Mouse (Mus musculus) spleen, embryonic (tissue): ENCODE data around the gene Tomm40l.
"Not testable (repeated sequence)": the region's sequence is repeated elsewhere in the genome, so short reads cannot be mapped to it uniquely, and the experiment has no call there.

Experiments used
- CTCF ChIA-PET: fragments of 350-600 bp; sonication (Branson Sonifier 250); formaldehyde crosslinking; loops from one replicate; lab custom pipeline; 2022; lab: Charles Lee

Gene Tomm40l

GRCm38 (mm10) chr1:171250680-171251593, 28.6 kb upstream of the Tomm40l start, which contains the start of gene Ndufs2:
Ndufs2 (minus strand) TSS chr1:171251388.
- CTCF ChIA-PET, result interaction anchor here (0.6 to 0.7 kb wide), 2 partner anchors 10 to 14 kb away, joined by 3 to 7 read pairs; no protein-coding TSS in a partner anchor

DNA sequence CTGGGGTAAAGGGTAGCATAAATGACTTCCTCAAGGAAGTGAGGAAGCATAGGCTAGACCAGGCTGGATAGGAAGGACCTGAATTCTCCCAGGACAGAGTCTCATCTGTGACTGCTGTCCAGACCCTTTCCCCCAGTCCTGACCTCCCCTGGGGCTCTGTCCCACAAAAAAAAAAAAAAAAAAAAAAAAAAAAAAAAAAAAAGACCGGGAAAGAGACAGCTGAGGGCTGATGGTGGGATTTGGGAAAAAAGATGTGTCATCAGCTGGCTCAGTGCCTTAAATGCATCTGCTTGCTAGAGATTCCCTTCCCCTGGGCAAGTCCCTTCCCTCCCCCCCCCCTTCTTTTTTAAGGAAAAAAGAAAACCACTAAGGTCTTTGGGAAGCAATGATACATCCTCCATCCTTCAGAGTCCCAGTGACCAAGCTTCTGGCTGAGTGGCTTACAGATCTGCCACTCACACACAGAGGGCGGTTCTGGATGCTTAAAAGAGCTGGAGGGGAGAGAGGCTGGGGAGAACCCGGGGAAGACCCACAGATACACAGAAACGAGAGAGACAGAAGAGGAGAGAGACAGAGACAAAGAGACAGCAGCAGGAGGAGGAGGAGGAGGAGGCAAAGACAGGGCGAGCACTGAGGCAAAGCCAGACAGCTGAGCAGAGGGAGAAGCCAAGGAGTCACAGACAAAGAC, 27.7 kb upstream of the Tomm40l start, which contains the start of gene Adamts4:
Gene Adamts4 (plus strand): TSS at position 509 of the 688 bp plus-strand sequence.
- CTCF ChIA-PET, result no interaction called here

DNA sequence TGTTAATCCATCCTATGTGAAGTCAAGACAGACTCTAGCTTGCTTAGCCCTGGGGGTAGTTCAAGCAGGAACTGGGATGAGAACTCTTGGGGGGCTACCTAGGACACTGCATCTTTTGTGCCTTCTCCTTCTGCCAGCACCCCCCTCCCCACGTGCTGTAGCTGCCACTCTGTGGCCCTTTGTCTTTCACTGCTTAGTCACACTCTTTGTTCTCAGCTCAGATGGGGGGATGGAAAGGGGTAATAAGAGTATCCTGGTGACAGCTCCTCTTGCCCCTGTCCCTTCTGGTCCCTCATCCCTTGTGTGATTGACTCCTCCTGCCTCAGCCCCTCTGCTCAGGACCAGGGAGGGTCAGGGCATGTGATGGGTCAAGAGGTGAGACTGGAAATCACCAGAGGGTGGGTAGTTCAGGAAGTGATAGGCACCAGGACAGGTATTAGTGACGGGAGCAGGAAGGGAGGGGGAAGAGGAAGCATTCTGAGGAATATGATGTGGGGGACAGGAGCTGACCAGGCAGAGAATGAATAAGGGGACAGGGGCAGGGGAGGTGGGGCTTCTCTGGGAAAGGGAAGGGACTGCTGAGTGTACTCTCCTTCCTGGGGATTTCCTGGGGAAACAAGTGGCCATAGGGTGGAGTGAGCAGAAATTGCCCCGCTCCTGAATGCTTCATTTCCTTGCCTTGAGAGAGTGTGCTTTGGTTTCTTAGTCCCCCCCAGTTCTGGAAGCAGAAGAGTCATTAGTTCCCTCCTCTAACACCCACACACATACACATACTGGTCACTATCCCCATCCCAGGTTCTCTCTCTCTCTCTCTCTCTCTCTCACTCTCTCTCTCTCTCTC, 26.3 kb upstream of the Tomm40l start:
- CTCF ChIA-PET, result interaction anchor here (0.6 kb wide), 1 partner anchor 224 kb away, joined by 4 read pairs; no protein-coding TSS in a partner anchor

GRCm38 (mm10) chr1:171247916-171248315, 25.6 kb upstream of the Tomm40l start:
- CTCF ChIA-PET, result interaction anchor here (1.0 kb wide), 1 partner anchor 27 kb away, joined by 3 read pairs; no protein-coding TSS in a partner anchor

DNA sequence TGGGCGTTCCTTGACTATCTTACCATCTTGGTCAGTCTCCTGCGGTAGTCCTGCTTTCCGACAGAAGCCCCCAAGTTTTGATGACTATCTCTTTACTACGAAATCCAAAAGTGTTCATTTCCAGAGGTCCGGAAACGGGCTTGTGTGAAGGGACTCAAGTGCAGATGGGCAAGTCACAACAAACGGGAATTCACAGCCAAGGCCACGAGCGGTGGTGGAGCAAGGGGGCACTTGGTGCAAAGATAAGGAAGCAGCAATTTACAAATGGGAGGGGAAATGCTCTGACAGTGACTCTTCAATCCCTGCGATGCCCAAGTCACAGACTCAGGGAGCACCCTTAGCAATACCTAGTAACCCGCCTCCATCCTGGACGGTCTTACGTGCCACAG, 25.1 kb upstream of the Tomm40l start:
- CTCF ChIA-PET, result interaction anchor here (1.0 kb wide), 1 partner anchor 26 kb away, joined by 3 read pairs; no protein-coding TSS in a partner anchor

DNA sequence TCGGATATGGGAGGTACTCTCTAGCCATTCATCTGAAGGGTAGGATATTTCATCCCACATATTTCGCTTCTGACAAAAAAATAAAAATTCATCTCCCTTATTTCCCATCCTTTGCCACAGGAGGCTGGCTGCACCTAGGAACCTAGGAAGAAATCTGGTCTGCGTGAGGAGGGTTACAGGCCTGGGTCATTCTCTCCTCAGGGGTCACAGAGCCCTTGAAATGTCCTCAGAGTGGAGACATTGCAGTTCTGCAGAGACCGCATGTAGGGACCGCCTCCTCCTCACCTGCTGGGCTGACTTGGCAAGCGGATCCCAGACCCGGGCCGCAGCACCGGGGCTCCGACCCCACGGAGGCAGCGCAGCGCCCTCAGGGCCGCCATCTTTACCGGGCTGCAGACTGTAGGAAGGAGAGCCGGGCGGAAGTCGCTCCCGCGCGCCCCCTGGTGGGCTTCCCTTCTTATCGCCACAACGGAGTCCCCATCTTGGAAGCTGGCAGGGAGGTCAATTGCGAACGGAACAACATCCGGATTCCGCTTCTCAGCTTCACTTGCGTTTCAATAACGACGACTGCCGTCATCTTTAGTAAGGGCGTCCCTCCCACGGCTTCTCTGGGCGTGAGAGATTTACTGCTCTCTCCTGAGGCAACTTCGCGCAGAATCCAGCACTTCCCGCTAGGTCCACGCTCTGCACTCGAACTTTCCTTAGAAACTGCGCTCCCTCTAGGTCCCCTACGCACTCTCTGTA, 24.6 kb upstream of the Tomm40l start:
- CTCF ChIA-PET, result interaction anchor here (1.0 kb wide), 1 partner anchor 26 kb away, joined by 3 read pairs; no protein-coding TSS in a partner anchor

DNA sequence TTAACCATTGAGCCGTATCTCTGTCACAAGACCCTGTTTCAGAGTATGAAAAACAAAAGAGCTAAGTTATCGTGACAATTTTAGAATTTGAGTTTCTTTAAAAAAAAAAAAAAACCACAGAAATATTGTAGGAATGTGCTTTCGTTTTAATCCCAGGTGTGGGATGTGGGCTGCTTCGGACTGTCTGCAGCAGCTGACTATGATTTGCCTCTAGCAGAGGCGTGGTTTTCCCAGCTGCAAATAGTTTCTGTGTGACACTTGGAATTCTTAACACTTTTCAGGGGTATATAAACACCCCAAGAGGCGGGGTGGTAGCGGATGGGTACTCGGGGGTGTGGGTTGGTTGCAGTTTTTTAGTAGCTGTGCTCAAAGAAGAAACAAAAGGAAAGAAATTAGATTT, 23.0 kb upstream of the Tomm40l start:
- CTCF ChIA-PET, result interaction anchor here (0.6 kb wide), 2 partner anchors 26 to 327 kb away, joined by 6 to 24 read pairs; no protein-coding TSS in a partner anchor

DNA sequence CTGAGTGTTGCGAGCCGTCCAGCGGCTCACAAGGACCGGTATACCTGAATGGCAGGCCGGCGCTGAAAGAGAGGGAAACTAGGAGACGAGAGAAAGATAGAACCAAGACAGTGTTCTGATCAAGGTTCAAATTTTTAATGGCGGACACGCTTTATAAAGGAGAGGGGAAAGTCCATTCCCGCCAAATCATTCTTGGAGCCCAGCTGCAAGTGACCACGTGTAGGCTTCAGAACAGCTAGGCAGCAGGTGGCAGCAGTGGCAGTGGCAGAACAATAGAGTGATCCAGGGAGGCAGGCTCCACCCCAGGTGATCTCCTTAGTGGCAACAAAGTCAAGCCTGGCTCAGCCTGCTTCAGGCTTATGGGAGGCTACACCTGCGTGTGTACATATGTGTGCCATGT, 19.6 kb upstream of the Tomm40l start:
- CTCF ChIA-PET, result not testable (repeated sequence)

DNA sequence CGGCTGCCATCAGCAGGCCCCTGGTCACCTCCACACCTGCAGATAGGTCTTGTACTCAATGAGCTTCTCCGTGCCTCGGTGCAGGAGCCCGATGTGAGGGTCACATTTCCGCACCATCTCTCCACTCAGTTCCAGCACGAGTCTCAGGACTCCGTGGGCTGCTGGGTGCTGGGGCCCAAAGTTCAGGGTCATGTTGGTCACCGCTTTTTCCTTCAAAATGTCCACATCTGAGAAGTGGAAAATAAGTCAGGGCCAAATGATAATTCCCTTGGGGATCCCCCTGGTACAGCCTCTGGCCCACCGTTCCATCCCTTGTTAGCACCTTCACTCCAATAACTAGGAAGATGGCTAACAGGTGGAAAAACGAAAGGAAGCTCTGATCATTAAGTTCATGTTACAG, 18.6 kb upstream of the Tomm40l start:
- CTCF ChIA-PET, result no interaction called here

DNA sequence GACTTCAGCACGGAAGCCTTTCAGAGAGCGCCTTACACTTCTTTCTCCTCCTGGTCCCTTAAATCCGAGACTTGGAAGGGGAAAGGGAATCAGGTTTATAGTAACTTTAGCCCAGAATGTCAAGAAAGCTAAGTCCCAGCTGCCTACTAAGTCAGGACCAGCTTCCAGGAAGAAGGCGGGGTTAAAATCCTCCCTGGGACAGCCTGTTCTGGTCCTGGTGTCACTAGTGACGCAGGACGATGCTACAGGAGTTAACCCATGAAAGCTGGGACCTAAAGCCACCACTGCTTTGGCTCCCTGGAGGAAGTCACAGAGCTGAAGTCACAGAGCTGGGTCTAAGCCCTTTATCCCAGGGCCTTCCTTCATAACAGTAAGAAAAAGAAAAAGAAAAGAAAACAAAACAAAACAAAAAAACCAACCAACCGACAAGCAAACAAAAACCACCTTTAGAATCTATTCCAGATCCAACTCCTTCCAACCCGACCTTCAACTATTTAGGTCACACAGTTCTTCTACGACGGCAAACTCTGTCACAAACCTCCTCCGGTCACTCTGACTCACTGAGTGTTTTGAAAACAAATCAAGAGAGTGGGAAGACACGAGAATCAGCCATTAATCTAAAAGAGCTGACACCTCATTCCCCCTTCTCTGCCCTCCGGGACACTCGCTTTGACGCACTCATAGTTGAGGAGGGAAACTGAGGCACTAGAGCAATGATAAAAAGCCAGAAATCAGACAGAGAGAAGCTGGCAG, 17.9 kb upstream of the Tomm40l start:
- CTCF ChIA-PET, result interaction anchor here (0.6 kb wide), 1 partner anchor 87 kb away, joined by 4 read pairs; no protein-coding TSS in a partner anchor

DNA sequence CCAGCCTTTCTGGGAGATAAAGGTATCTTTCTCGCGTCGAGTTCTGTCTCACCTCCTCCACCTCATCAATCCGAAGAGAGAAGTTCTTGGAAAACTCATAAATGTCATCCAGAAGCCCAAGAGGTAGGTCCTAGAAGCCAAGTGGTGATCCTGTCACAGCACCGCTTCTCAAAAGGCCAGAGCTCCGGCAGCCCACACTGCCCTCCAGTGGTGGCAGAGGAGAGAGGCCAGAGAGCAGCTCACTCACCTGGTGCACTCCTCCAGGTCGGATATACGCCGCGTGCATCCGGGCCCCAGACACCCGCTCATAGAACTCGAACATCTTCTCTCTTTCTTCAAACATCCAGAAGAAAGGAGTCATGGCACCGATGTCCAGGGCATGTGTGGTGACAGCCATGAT, 16.1 kb upstream of the Tomm40l start:
- CTCF ChIA-PET, result no interaction called here

DNA sequence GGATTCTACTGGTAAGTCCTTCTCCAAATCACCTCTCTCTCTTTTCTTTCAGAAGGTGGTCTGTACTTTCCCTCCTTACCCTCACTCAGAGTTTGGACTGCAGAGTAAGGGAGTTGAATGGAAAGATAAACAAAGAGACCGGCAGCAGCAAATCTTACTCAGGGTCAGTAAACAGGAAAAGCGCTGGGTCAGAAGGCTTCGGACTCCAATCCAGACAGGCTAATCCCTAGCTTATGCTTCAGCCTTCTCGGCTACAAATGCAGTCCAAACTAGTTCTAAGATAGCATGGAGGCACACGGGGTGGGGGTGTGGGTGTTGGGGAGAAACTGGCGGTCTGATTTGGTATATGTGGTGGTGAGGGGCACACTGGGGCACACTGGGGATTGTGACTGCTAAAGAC, 15.1 kb upstream of the Tomm40l start:
- CTCF ChIA-PET, result interaction anchor here (0.6 kb wide), 1 partner anchor 14 kb away, joined by 3 read pairs; the partner anchor contains the start of gene Ndufs2

DNA sequence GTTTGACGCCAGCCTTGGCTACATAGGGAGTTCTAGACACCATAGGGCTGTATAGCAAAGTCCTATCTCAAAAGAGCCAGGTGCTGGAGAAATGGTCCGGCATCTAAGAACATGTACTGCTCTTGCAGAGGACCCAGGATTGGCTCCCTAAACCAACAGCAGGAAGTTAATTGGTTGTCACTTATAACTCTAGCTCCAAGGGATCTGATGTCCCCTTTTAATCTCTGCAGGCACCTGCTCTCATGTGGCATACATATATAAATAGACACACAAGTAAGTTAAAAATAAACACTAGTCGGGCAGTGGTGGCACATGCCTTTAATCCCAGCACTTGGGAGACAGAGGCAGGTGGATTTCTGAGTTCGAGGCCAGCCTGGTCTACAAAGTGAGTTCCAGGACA, 13.5 kb upstream of the Tomm40l start:
- CTCF ChIA-PET, result no interaction called here

- CTCF ChIA-PET, result no interaction called here
These were observed 12.2 kb upstream of the Tomm40l start for GRCm38 (mm10) chr1:171234538-171234937.

GRCm38 (mm10) chr1:171234126-171234525, 11.8 kb upstream of the Tomm40l start, which contains the start of gene Fcer1g:
Fcer1g (minus strand) TSS chr1:171234365.
- CTCF ChIA-PET, result no interaction called here

DNA sequence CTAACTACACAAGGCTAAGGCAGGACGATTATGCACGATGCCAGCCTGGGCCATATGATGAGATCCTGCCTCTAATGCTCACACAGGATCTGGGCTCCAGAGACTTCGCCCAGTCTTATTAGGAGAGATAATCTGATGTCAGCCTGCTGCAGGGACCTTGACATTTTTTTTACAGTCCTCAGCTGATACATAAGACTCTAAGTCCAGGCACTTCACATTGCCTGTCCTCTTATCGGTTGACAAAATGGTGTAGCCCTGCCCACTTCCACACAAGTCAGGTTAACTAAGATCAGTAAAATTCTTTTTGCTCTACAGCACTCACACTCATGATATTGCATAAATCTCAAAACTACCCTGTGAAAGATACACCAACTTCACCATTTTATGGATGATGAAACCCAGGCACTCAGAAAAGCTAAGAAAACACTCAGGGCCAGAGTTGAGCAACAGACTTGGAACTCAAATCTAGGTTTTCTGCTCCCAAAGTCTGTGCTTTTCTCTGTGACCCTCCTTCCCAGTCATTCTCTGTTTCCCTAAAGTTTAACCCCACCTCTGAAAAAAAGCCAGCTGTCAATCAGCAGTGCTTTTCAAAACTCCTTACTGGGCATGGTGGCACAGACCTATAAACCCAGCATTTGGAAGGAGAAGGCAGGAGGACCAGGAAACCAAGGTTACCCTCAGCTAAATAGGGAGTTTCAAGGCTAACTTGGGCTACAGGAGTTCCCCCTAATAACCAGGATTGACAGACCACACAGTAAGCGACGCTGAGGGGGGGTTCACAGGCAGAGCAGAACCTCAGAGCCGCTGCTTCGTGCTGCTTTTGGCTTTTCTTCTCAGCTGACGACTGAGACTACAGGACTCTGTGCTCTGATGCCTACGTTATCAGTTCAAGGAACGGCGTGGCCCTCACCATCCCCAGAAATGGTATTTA, 10.8 kb upstream of the Tomm40l start:
- CTCF ChIA-PET, result no interaction called here

DNA sequence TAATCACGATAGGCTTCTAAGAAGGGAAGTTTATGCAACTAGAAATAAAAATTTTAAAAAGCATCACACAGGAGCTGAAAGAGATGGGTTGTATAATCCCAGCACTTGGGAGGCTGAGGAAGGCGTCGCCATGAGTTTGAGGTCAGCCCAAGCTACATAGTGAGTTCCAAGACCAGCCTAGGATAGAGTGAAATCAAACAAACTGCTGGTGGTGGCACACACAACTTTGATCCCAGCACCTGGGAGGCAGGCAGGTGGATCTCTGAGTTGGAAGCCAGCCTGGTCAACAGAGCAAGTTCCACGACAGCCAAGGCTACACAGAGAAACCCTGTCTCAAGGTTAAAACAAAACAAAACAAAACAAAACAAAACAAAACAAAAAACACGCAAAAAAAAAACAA, 10.0 kb upstream of the Tomm40l start:
- CTCF ChIA-PET, result no interaction called here

GRCm38 (mm10) chr1:171231844-171232243, 9.5 kb upstream of the Tomm40l start:
- CTCF ChIA-PET, result no interaction called here
